Mouse (Mus musculus): ENCODE measurements around the gene Clcn1. TPM values are rescaled to one million over a fixed set of nuclear protein-coding genes. Genes with fewer than 3 reads are reported as not detected.

Gene Clcn1
- total RNA-seq, 4 experiments from 2014 or later = 145 to 180 (median 166) TPM

- no peak for DNase-seq (ENCODE audit: low spot score in 2 of 2)
These were observed 12.9 kb downstream of the Clcn1 start for GRCm38 (mm10) chr6:42299362-42299761.

- DNase-seq (ENCODE audit: low spot score in 2 of 2) = no peak
These were observed 23.4 kb downstream of the Clcn1 start for GRCm38 (mm10) chr6:42309816-42310378.

GRCm38 (mm10) chr6:42310427-42311053 lies 24.1 kb downstream of the Clcn1 start:
- no peak for DNase-seq (ENCODE audit: low spot score in 2 of 2)

- DNase-seq (ENCODE audit: low spot score in 2 of 2) = no peak
These were observed 31.8 kb downstream of the Clcn1 start for GRCm38 (mm10) chr6:42318293-42318692.

GRCm38 (mm10) chr6:42323371-42324066 lies 37.0 kb downstream of the Clcn1 start:
- DNase-seq (ENCODE audit: low spot score in 2 of 2) = no peak

- no peak for DNase-seq (ENCODE audit: low spot score in 2 of 2)
These were observed 37.6 kb downstream of the Clcn1 start for GRCm38 (mm10) chr6:42324067-42324481.

- no peak for DNase-seq (ENCODE audit: low spot score in 2 of 2)
These were observed 38.2 kb downstream of the Clcn1 start, which contains the start of gene Fam131b for GRCm38 (mm10) chr6:42324482-42325267. Gene Fam131b, minus strand, starts transcription at chr6:42324643.

- peak; percentile 72 to 84 for DNase-seq (ENCODE audit: low spot score in 2 of 2)
These were observed 38.8 kb downstream of the Clcn1 start for GRCm38 (mm10) chr6:42325268-42325609.

- DNase-seq (ENCODE audit: low spot score in 2 of 2) = no peak
These were observed 40.0 kb downstream of the Clcn1 start for GRCm38 (mm10) chr6:42326509-42326908.

GRCm38 (mm10) chr6:42328757-42329156 lies 42.3 kb downstream of the Clcn1 start:
- no peak for DNase-seq (ENCODE audit: low spot score in 2 of 2)

- DNase-seq (ENCODE audit: low spot score in 2 of 2) = no peak
These were observed 43.7 kb downstream of the Clcn1 start for GRCm38 (mm10) chr6:42330216-42330615.

GRCm38 (mm10) chr6:42330946-42331345 lies 44.5 kb downstream of the Clcn1 start:
- DNase-seq (ENCODE audit: low spot score in 2 of 2) = no peak

GRCm38 (mm10) chr6:42339189-42339588 lies 52.7 kb downstream of the Clcn1 start:
- DNase-seq (ENCODE audit: low spot score in 2 of 2) = no peak

GRCm38 (mm10) chr6:42339981-42340380 lies 53.5 kb downstream of the Clcn1 start:
- DNase-seq (ENCODE audit: low spot score in 2 of 2) = no peak

GRCm38 (mm10) chr6:42342171-42342570 lies 55.7 kb downstream of the Clcn1 start:
- no peak for DNase-seq (ENCODE audit: low spot score in 2 of 2)

GRCm38 (mm10) chr6:42343361-42344120 lies 57.1 kb downstream of the Clcn1 start:
- DNase-seq (ENCODE audit: low spot score in 2 of 2) = no peak

GRCm38 (mm10) chr6:42344255-42344654 lies 57.8 kb downstream of the Clcn1 start:
- no peak for DNase-seq (ENCODE audit: low spot score in 2 of 2)

GRCm38 (mm10) chr6:42348281-42349005 lies 62.0 kb downstream of the Clcn1 start:
- DNase-seq (ENCODE audit: low spot score in 2 of 2) = no peak

GRCm38 (mm10) chr6:42349006-42349425 lies 62.5 kb downstream of the Clcn1 start:
- DNase-seq (ENCODE audit: low spot score in 2 of 2) = peak; percentile 70 to 71

GRCm38 (mm10) chr6:42349426-42350020 lies 63.0 kb downstream of the Clcn1 start, which contains the start of gene Zyx:
Gene Zyx, plus strand, starts transcription at chr6:42349630.
- peak; percentile 91 to 92 for DNase-seq (ENCODE audit: low spot score in 2 of 2)

Measured in gastrocnemius, adult 8-10 months (tissue).